Mouse (Mus musculus) heart, adult 2 months (tissue): Measurements from ENCODE around the gene Wrnip1. TPM values are rescaled to one million over a fixed set of nuclear protein-coding genes. Genes with fewer than 3 reads are reported as not detected.

Experiments
- DNase-seq, 2 experiments: peaks; one replicate each; pipeline ENCODE4 v3.0.0; 2021
- H3K27ac ChIP-seq: fragments of 200-600 bp; 2 replicates; pipeline ENCODE4 v1.8.1; 2022
- H3K27me3 ChIP-seq: fragments of 200-500 bp; 2 replicates; pipeline ENCODE4 v1.6.1; 2012; ENCODE audit warnings: mild to moderate bottlenecking, low read length, inconsistent platforms, mixed read lengths; ENCODE audit not compliant: control insufficient read depth, insufficient read depth
- H3K36me3 ChIP-seq: fragments of 200-500 bp; 2 replicates; pipeline ENCODE4 v1.6.1; 2012; ENCODE audit warnings: low read length, inconsistent platforms; ENCODE audit not compliant: control insufficient read depth, insufficient read depth
- H3K4me1 ChIP-seq: fragments of 200-500 bp; 2 replicates; pipeline ENCODE4 v1.6.1; 2011; ENCODE audit warnings: low read length; ENCODE audit not compliant: control insufficient read depth, insufficient read depth
- H3K4me3 ChIP-seq: fragments of 200-600 bp; 2 replicates; pipeline ENCODE4 v1.8.1; 2022
- H3K79me2 ChIP-seq: fragments of 200-500 bp; replicated peaks from 2 replicates; pipeline ENCODE4 v1.6.1; 2012; ENCODE audit warnings: mild to moderate bottlenecking, inconsistent platforms, low read length, moderate library complexity, mixed read lengths; ENCODE audit not compliant: control insufficient read depth, insufficient read depth
- H3K9ac ChIP-seq: fragments of 200-500 bp; 2 replicates; pipeline ENCODE4 v1.6.1; 2012; ENCODE audit warnings: low read depth, mild to moderate bottlenecking, control low read depth, inconsistent platforms, low read length, mixed read lengths
- CTCF ChIP-seq: fragments of 200-600 bp; IDR thresholded peaks from 2 replicates; pipeline ENCODE4 v1.8.1; 2022; ENCODE audit warnings: antibody characterized with exemption, mild to moderate bottlenecking, moderate library complexity
- EP300 ChIP-seq: fragments of 200-500 bp; IDR thresholded peaks from 2 replicates; pipeline ENCODE4 v1.6.1; 2011; ENCODE audit warnings: low read depth, low read length, control low read depth; ENCODE audit not compliant: insufficient read depth
- POLR2A ChIP-seq: fragments of 200-500 bp; IDR thresholded peaks from 2 replicates; pipeline ENCODE4 v1.6.1; 2011; ENCODE audit warnings: mild to moderate bottlenecking, low read depth, low read length, control low read depth; ENCODE audit not compliant: insufficient read depth
- WGBS: fragments of 180-500 bp; shearing (Covaris S2); methylation state at CpG from one replicate; pipeline ENCODE4 v1.1.7; 2018; 5-methylcytosine and 5-hydroxymethylcytosine counted together
- intact Hi-C: fragments of 180-260 bp; cut with DNase I; formaldehyde crosslinking; loops from one replicate; pipeline ENCODE4 v1.15.1; 2025
- polyA plus RNA-seq: library from polyadenylated mRNA; depleted of rRNA; stranded (reverse); fragments of >200 nt; gene quantifications from 2 replicates; pipeline ENCODE4 v1.2.3, GENCODE M21; 2012
- total RNA-seq, 2 experiments: library from RNA; stranded (reverse); gene quantifications; 2 replicates each; pipeline ENCODE4 v1.2.3; 2021

Gene Wrnip1
- total and polyA plus RNA-seq, 3 experiments: 17.4 to 21.7 (median 21.3) TPM

DNA sequence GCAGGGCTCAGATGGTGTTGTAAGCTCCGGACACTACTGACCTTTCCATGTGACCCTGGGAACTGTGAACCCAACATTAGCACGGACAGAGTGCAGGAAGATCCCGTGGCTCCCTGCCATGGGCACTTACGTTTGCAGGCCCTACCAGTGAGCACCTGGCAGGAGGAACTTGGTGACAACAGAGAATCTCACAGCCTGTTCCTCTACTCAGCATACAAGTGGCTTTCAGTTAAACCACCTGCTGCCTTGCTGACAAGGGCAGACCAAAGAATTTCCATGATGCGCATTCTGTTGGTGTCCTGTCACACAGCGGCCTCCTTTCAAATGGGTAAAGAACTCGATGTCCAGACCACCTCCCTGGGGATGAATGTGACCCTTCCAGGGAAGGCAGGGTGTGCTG lies 37.4 kb upstream of the Wrnip1 start:
- peak; percentile 69 to 82 for DNase-seq
- WGBS: 22% methylated on average over 7 of the region's 7 CpGs
- peak overlapping the region; percentile 89 for H3K27ac ChIP-seq
- intact Hi-C loops: loop anchor here (10.0 kb wide), 1 partner anchor 160 kb away; no protein-coding TSS in a partner anchor
- peaks cover 43% of the 10 kb centered on the region for H3K36me3 ChIP-seq
- H3K79me2 ChIP-seq: peaks cover 3% of the 10 kb centered on the region; the same call in 1 of the 2 replicates
- no peak overlapping the region for H3K9ac ChIP-seq
- peaks cover 24% of the 10 kb centered on the region for H3K4me1 ChIP-seq
- TF ChIP-seq CTCF (no peak), EP300 (peak; percentile 98), POLR2A (0 out of 2 replicates have a peak, but pooled peaks have one; percentile 11)
- no peak overlapping the region for H3K4me3 ChIP-seq
- H3K27me3 ChIP-seq: no peaks in the 10 kb centered on the region

DNA sequence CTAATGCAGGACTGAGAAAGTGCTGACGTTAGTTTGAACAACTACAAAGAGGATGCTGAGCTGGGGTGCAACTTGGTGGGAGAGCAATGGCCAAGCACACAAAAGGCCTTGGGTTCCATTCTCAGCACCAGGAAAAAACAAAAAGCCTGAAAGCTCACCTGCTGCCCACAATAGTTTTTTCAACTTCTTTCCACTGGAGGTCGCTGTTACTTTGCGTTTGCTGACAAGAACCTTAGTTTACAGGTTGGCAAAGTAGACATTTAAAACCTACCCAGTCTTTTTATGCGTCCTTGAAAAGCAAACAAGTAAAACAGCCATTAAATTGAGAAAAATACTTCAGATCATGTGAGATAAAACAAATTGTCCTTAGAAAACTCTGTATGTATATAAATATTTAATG lies 33.7 kb upstream of the Wrnip1 start:
- peaks cover 26% of the 10 kb centered on the region for H3K36me3 ChIP-seq
- no peak overlapping the region for H3K9ac ChIP-seq
- intact Hi-C loops: loop anchor here (2.0 to 10.0 kb wide), 2 partner anchors 31 to 157 kb away; no protein-coding TSS in a partner anchor
- H3K27me3 ChIP-seq: no peaks in the 10 kb centered on the region
- H3K27ac ChIP-seq: peak overlapping the region; percentile 83
- H3K4me1 ChIP-seq: peaks cover 14% of the 10 kb centered on the region
- WGBS: 17% methylated on average over 4 of the region's 4 CpGs
- H3K4me3 ChIP-seq: no peak overlapping the region
- DNase-seq: no peak
- TF ChIP-seq CTCF (peak; percentile 80), EP300 (no peak), POLR2A (no peak)
- no peaks in the 10 kb centered on the region for H3K79me2 ChIP-seq

DNA sequence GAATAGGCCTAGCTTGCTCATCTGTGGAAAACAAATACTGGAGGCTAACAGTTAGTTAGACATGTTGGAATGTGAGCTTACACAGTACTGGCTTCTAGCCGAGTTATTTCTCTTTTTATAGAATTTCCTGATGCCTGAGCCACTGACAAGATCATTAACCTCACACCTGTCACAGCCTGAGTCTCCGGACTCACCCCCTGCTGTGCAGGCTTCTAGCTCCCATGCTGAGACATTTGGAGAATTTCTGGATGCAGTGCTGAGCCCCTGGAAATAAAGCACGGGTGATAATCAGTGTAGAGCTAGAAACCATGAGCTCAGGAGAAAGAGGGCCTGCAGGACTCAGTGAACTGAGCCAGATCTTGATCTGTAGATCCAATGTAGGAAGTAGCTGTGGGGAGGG lies 31.9 kb upstream of the Wrnip1 start:
- no peaks in the 10 kb centered on the region for H3K27me3 ChIP-seq
- no peak overlapping the region for H3K4me3 ChIP-seq
- intact Hi-C loops: loop anchor here (2.0 to 10.0 kb wide), 2 partner anchors 29 to 155 kb away; no protein-coding TSS in a partner anchor
- no peaks in the 10 kb centered on the region for H3K79me2 ChIP-seq
- H3K27ac ChIP-seq: peak overlapping the region; percentile 83
- WGBS: 13% methylated on average over 3 of the region's 3 CpGs
- TF ChIP-seq EP300: no peak
- TF ChIP-seq POLR2A: peak; percentile 42; the same call in 1 of the 2 replicates
- no peak for TF ChIP-seq CTCF
- peaks cover 8% of the 10 kb centered on the region; the same call in 1 of the 2 replicates for H3K4me1 ChIP-seq
- H3K9ac ChIP-seq: peak overlapping the region; percentile 16; the same call in 1 of the 2 replicates
- H3K36me3 ChIP-seq: peaks cover 21% of the 10 kb centered on the region
- DNase-seq: no peak

- WGBS: 61% methylated on average over 9 of the region's 9 CpGs
- peaks cover 4% of the 10 kb centered on the region for H3K4me1 ChIP-seq
- H3K79me2 ChIP-seq: no peaks in the 10 kb centered on the region
- H3K27ac ChIP-seq: peak overlapping the region; percentile 88
- DNase-seq: peak in 1 of 2 experiments; percentile 23
- intact Hi-C loops: no loop called here
- peaks cover 5% of the 10 kb centered on the region for H3K36me3 ChIP-seq
- peak overlapping the region; percentile 63 for H3K9ac ChIP-seq
- H3K4me3 ChIP-seq: peak overlapping the region; percentile 47
- no peaks in the 10 kb centered on the region for H3K27me3 ChIP-seq
- no peak for TF ChIP-seq EP300
- no peak for TF ChIP-seq POLR2A
- TF ChIP-seq CTCF: no peak
These were observed 25.9 kb upstream of the Wrnip1 start for GRCm38 (mm10) chr13:32775889-32776288.

DNA sequence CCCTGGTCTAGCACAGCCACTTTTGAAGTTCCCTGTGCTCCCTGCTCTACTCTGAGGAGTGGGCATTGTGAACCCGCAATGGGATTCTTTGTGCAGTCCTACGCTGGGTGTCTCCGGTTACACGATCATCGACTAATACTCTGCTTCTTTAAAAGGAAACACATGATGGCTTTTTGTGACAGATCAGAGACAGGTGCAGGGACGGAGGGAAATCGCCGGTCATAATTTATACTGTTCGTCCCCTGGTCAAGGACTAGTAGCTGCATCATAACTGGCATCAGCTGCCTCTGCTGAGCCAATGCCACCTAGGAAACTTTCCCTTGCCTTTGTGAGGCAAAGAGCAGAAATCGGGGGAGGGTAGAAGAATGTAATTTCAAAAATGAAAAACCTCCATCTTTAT lies 25.5 kb upstream of the Wrnip1 start:
- H3K4me1 ChIP-seq: peaks cover 4% of the 10 kb centered on the region
- peaks cover 1% of the 10 kb centered on the region for H3K36me3 ChIP-seq
- H3K27me3 ChIP-seq: no peaks in the 10 kb centered on the region
- peak overlapping the region; percentile 63 for H3K9ac ChIP-seq
- peak overlapping the region; percentile 47 for H3K4me3 ChIP-seq
- 68% methylated on average over 10 of the region's 10 CpGs for WGBS
- TF ChIP-seq EP300: 0 out of 2 replicates have a peak, but pooled peaks have one; percentile 32
- TF ChIP-seq POLR2A: no peak
- no peak for DNase-seq
- no peaks in the 10 kb centered on the region for H3K79me2 ChIP-seq
- intact Hi-C loops: no loop called here
- H3K27ac ChIP-seq: peak overlapping the region; percentile 88

DNA sequence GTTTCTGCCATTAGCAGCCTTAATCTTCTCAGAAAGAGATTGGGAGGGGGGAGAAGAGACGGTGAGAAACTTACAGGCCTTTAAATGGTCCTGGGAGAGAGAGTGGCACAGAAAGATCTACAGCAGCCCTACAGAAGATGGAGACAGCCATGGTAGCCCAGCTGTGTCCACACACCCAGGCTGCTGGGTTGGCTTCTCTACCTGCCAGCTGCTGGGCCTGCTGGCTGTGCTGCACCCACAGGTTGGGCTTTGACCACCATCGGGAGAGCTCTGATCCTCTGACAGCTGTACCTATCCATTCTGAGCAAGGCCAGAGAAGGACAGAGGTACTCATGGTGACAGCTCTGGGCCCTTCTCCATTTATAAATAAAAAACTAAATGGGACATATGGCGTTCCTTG lies 23.0 kb upstream of the Wrnip1 start:
- 58% methylated on average over 3 of the region's 3 CpGs for WGBS
- intact Hi-C loops: no loop called here
- Histone ChIP-seq H3K4me3 (no peak overlapping the region), H3K27me3 (no peaks in the 10 kb centered on the region), H3K79me2 (no peaks in the 10 kb centered on the region), H3K27ac (peak overlapping the region; percentile 47), H3K9ac (no peak overlapping the region), H3K4me1 (peaks cover 2% of the 10 kb centered on the region), H3K36me3 (no peaks in the 10 kb centered on the region; the same call in 1 of the 2 replicates)
- TF ChIP-seq EP300: no peak
- no peak for TF ChIP-seq POLR2A
- no peak for TF ChIP-seq CTCF
- DNase-seq: no peak
